Mouse (Mus musculus) embryonic facial prominence, embryonic 12.5 days (tissue): ENCODE data around the gene Atp6v1fnb. TPM values are rescaled to one million over a fixed set of nuclear protein-coding genes. Genes with fewer than 3 reads are reported as not detected.

Experiments
- ATAC-seq: fragments of 200-750 bp; cut with Nextera tagmentation; 2 replicates; pipeline ENCODE4 v1.8.0; 2017; ENCODE audit not compliant: insufficient number of reproducible peaks, insufficient read depth, low FRiP score, low TSS enrichment
- H3K27ac ChIP-seq: fragments of 300-500 bp; sonication (generic); 2 replicates; pipeline ENCODE4 v1.5.1; 2016; ENCODE audit warnings: mild to moderate bottlenecking
- H3K27me3 ChIP-seq: fragments of 300-500 bp; sonication (generic); 2 replicates; pipeline ENCODE4 v1.6.1; 2016; ENCODE audit warnings: mild to moderate bottlenecking, moderate library complexity
- H3K36me3 ChIP-seq: fragments of 300-500 bp; sonication (generic); 2 replicates; pipeline ENCODE4 v1.6.1; 2016; ENCODE audit warnings: mild to moderate bottlenecking
- H3K4me1 ChIP-seq: fragments of 300-500 bp; sonication (generic); 2 replicates; pipeline ENCODE4 v1.6.1; 2016
- H3K4me2 ChIP-seq: fragments of 300-500 bp; sonication (generic); replicated peaks from 2 replicates; pipeline ENCODE4 v1.6.1; 2016; ENCODE audit warnings: mild to moderate bottlenecking, moderate library complexity
- H3K4me3 ChIP-seq: fragments of 300-500 bp; sonication (generic); 2 replicates; pipeline ENCODE4 v1.5.1; 2016; ENCODE audit warnings: mild to moderate bottlenecking
- H3K9ac ChIP-seq: fragments of 300-500 bp; sonication (generic); 2 replicates; pipeline ENCODE4 v1.6.1; 2016; ENCODE audit warnings: mild to moderate bottlenecking, moderate library complexity
- H3K9me3 ChIP-seq: fragments of 300-500 bp; sonication (generic); 2 replicates; pipeline ENCODE4 v1.6.1; 2016; ENCODE audit warnings: mild to moderate bottlenecking, moderate library complexity
- WGBS: fragments of 180-500 bp; shearing (Covaris S2); methylation state at CpG from one replicate; pipeline ENCODE4 v1.1.7; 2016; 5-methylcytosine and 5-hydroxymethylcytosine counted together
- polyA plus RNA-seq: library from polyadenylated mRNA; unstranded; fragments of >200 nt; fragmentation: Nextera tagmentation; extraction: Ambion mirVana; gene quantifications from 2 replicates; pipeline ENCODE4 v1.2.1, GENCODE M21; 2016

Gene Atp6v1fnb
- polyA plus RNA-seq, 1 experiment from 2014 or later = 0.41 TPM

- ATAC-seq = peak; percentile 85
- Histone ChIP-seq H3K9ac (peak within 1 kb of the TSS; percentile 70), H3K9me3 (no peaks in the 10 kb centered on the region), H3K27ac (0 out of 2 replicates have a peak within 1 kb of the TSS, but pooled peaks have one; percentile 54), H3K4me2 (peak within 1 kb of the TSS; percentile 75), H3K4me3 (peak within 1 kb of the TSS; percentile 74), H3K27me3 (no peaks in the 10 kb centered on the region), H3K36me3 (peaks cover 20% of the 10 kb centered on the region), H3K4me1 (peaks cover 9% of the 10 kb centered on the region)
- WGBS = under 1% methylated on average over 39 of the region's 39 CpGs
These were observed 3.5 kb upstream of the Atp6v1fnb start, which contains the start of gene Atp6v1f for GRCm38 (mm10) chr6:29467583-29468354. Gene Atp6v1f, plus strand, starts transcription at chr6:29467718.

GRCm38 (mm10) chr6:29468851-29469250, 2.4 kb upstream of the Atp6v1fnb start:
- Histone ChIP-seq H3K27me3 (no peaks in the 10 kb centered on the region), H3K9ac (no peak overlapping the region), H3K4me3 (peak overlapping the region; percentile 74; the same call in 1 of the 2 replicates), H3K4me1 (peaks cover 9% of the 10 kb centered on the region), H3K9me3 (no peaks in the 10 kb centered on the region), H3K36me3 (peaks cover 20% of the 10 kb centered on the region), H3K27ac (no peak overlapping the region), H3K4me2 (peak overlapping the region; percentile 75)
- WGBS = 85% methylated on average over 3 of the region's 3 CpGs
- no peak for ATAC-seq

- WGBS = 3% methylated on average over 33 of the region's 33 CpGs
- peak overlapping the region; percentile 35; the same call in 1 of the 2 replicates for H3K9ac ChIP-seq
- H3K27ac ChIP-seq = no peak overlapping the region
- H3K27me3 ChIP-seq = no peaks in the 10 kb centered on the region
- peaks cover 20% of the 10 kb centered on the region for H3K36me3 ChIP-seq
- peak; percentile 91 for ATAC-seq
- H3K4me3 ChIP-seq = peak overlapping the region; percentile 35
- no peaks in the 10 kb centered on the region for H3K9me3 ChIP-seq
- H3K4me1 ChIP-seq = no peaks in the 10 kb centered on the region
- H3K4me2 ChIP-seq = peak overlapping the region; percentile 55
These were observed 2.9 kb downstream of the Atp6v1fnb start for GRCm38 (mm10) chr6:29473941-29474691.

GRCm38 (mm10) chr6:29474736-29475135, 3.5 kb downstream of the Atp6v1fnb start:
- no peak for ATAC-seq
- H3K27ac ChIP-seq = no peak overlapping the region
- no peak overlapping the region for H3K4me3 ChIP-seq
- peaks cover 19% of the 10 kb centered on the region for H3K36me3 ChIP-seq
- no peaks in the 10 kb centered on the region for H3K9me3 ChIP-seq
- H3K27me3 ChIP-seq = no peaks in the 10 kb centered on the region
- WGBS = 54% methylated on average over 2 of the region's 2 CpGs
- H3K4me1 ChIP-seq = no peaks in the 10 kb centered on the region
- no peak overlapping the region for H3K4me2 ChIP-seq
- H3K9ac ChIP-seq = no peak overlapping the region

GRCm38 (mm10) chr6:29482691-29483090, 11.5 kb downstream of the Atp6v1fnb start:
- WGBS = 91% methylated on average over 13 of the region's 13 CpGs
- H3K4me3 ChIP-seq = no peak overlapping the region

GRCm38 (mm10) chr6:29484716-29485559, 13.7 kb downstream of the Atp6v1fnb start:
- WGBS = 8% methylated on average over 26 of the region's 26 CpGs
- no peaks in the 10 kb centered on the region for H3K9me3 ChIP-seq
- H3K4me3 ChIP-seq = peak overlapping the region; percentile 29
- H3K27me3 ChIP-seq = peaks cover 11% of the 10 kb centered on the region
- H3K9ac ChIP-seq = peak overlapping the region; percentile 21
- H3K4me2 ChIP-seq = peak overlapping the region; percentile 60
- ATAC-seq = peak; percentile 30
- H3K4me1 ChIP-seq = 0 out of 2 replicates have a peak, but pooled peaks cover 6% of the 10 kb centered on the region
- H3K36me3 ChIP-seq = peaks cover 26% of the 10 kb centered on the region; the same call in 1 of the 2 replicates
- H3K27ac ChIP-seq = no peak overlapping the region

More at GRCm38 (mm10) chr6:29482691-29483090, 11.5 kb downstream of the Atp6v1fnb start:
- H3K27ac ChIP-seq = no peak overlapping the region
- 0 out of 2 replicates have a peak, but pooled peaks cover 6% of the 10 kb centered on the region for H3K4me1 ChIP-seq
- no peak for ATAC-seq
- H3K9ac ChIP-seq = no peak overlapping the region
- peaks cover 19% of the 10 kb centered on the region; the same call in 1 of the 2 replicates for H3K36me3 ChIP-seq
- no peaks in the 10 kb centered on the region for H3K9me3 ChIP-seq
- peaks cover 11% of the 10 kb centered on the region for H3K27me3 ChIP-seq
- H3K4me2 ChIP-seq = no peak overlapping the region

- peaks cover 27% of the 10 kb centered on the region; the same call in 1 of the 2 replicates for H3K36me3 ChIP-seq
- H3K27ac ChIP-seq = no peak overlapping the region
- H3K4me1 ChIP-seq = 0 out of 2 replicates have a peak, but pooled peaks cover 6% of the 10 kb centered on the region
- H3K4me3 ChIP-seq = no peak overlapping the region
- H3K9me3 ChIP-seq = no peaks in the 10 kb centered on the region
- no peak overlapping the region for H3K9ac ChIP-seq
- ATAC-seq = no peak
- 45% methylated on average over 2 of the region's 2 CpGs for WGBS
- H3K27me3 ChIP-seq = peaks cover 11% of the 10 kb centered on the region
- no peak overlapping the region for H3K4me2 ChIP-seq
These were observed 14.7 kb downstream of the Atp6v1fnb start for GRCm38 (mm10) chr6:29485951-29486350.

- peaks cover 48% of the 10 kb centered on the region for H3K36me3 ChIP-seq
- ATAC-seq = no peak
- no peak overlapping the region for H3K4me2 ChIP-seq
- H3K27me3 ChIP-seq = peaks cover 34% of the 10 kb centered on the region
- H3K27ac ChIP-seq = no peak overlapping the region
- no peaks in the 10 kb centered on the region for H3K9me3 ChIP-seq
- no peak overlapping the region for H3K9ac ChIP-seq
- no peak overlapping the region for H3K4me3 ChIP-seq
- no peaks in the 10 kb centered on the region for H3K4me1 ChIP-seq
- WGBS = 79% methylated on average over 4 of the region's 4 CpGs
These were observed 22.9 kb downstream of the Atp6v1fnb start for GRCm38 (mm10) chr6:29494101-29494500.

- peaks cover 34% of the 10 kb centered on the region for H3K27me3 ChIP-seq
- 21% methylated on average over 25 of the region's 25 CpGs for WGBS
- H3K9ac ChIP-seq = no peak overlapping the region
- H3K4me2 ChIP-seq = 0 out of 2 replicates have a peak overlapping the region, but pooled peaks have one; percentile 4
- no peaks in the 10 kb centered on the region for H3K9me3 ChIP-seq
- H3K4me3 ChIP-seq = no peak overlapping the region
- no peak overlapping the region for H3K27ac ChIP-seq
- H3K36me3 ChIP-seq = peaks cover 46% of the 10 kb centered on the region
- ATAC-seq = no peak
- H3K4me1 ChIP-seq = no peaks in the 10 kb centered on the region
These were observed 25.0 kb downstream of the Atp6v1fnb start for GRCm38 (mm10) chr6:29496270-29496669.

- H3K27me3 ChIP-seq = peaks cover 34% of the 10 kb centered on the region
- WGBS = 45% methylated on average over 2 of the region's 2 CpGs
- no peak for ATAC-seq
- H3K4me1 ChIP-seq = no peaks in the 10 kb centered on the region
- H3K36me3 ChIP-seq = peaks cover 40% of the 10 kb centered on the region
- no peak overlapping the region for H3K4me3 ChIP-seq
- no peak overlapping the region for H3K4me2 ChIP-seq
- no peak overlapping the region for H3K27ac ChIP-seq
- no peaks in the 10 kb centered on the region for H3K9me3 ChIP-seq
- H3K9ac ChIP-seq = no peak overlapping the region
These were observed 26.6 kb downstream of the Atp6v1fnb start for GRCm38 (mm10) chr6:29497791-29498190.

- no peak for ATAC-seq
- no peaks in the 10 kb centered on the region for H3K9me3 ChIP-seq
- WGBS = 95% methylated on average over 7 of the region's 7 CpGs
- H3K36me3 ChIP-seq = peaks cover 50% of the 10 kb centered on the region
- H3K4me3 ChIP-seq = no peak overlapping the region
- H3K27ac ChIP-seq = no peak overlapping the region
- no peak overlapping the region for H3K4me2 ChIP-seq
- no peak overlapping the region for H3K9ac ChIP-seq
- H3K4me1 ChIP-seq = no peaks in the 10 kb centered on the region; the same call in 1 of the 2 replicates
- peaks cover 34% of the 10 kb centered on the region for H3K27me3 ChIP-seq
These were observed 28.9 kb downstream of the Atp6v1fnb start for GRCm38 (mm10) chr6:29500177-29500576.
